Mouse (Mus musculus) retina, postnatal 1 day (tissue): ENCODE measurements at regions not wholly inside any gene's neighbourhood (a gene's known extent, or its start where the extent isn't known, plus 50 kb on each side); places are given as distances from the start of the nearest gene placed in this dataset.
A peak's percentile ranks its signal among the peaks of the same experiment; 100 is the strongest.

Experiments
- DNase-seq: peaks from one replicate; pipeline ENCODE4 v3.0.0-alpha.2; 2012

GRCm38 (mm10) chr6:64797600-64797999, 68.7 kb downstream of the Atoh1 start:
- DNase-seq = no peak

- peak; percentile 4 for DNase-seq
These were observed 69.9 kb downstream of the Atoh1 start for GRCm38 (mm10) chr6:64798804-64799203.

DNA sequence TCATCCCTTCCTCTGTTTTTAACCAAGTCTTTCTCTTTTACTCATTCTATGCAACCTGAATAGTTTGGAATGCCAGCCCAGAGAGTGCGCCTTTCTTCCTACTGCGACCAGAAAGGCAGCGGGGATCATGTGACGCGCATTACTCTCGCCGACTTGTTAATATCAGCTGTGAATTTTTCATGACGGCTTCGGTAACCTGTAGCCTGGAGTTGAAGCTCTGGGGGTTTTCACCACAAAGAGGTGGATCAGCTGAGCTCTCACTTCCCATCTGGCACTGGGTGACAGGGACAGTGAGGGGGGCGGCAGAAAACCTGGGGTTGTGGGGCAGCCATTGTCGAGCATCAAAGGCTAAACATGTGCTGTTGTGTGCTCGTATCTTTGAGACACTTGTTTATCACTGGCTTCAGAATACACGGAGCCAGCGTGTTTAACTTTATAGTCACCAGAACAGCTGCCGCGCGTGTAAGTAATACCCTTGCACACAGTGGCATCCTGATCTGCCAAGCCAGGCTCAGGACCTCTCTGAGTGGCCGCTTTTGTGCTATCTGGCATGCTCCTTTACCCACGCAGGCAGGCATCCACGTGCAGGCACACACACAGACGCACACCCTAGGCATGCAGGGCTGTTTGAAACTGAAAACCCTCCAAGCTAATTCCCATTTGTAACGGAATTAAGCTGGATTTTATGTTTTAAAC, 70.5 kb downstream of the Atoh1 start:
- DNase-seq = peak; percentile 65

DNA sequence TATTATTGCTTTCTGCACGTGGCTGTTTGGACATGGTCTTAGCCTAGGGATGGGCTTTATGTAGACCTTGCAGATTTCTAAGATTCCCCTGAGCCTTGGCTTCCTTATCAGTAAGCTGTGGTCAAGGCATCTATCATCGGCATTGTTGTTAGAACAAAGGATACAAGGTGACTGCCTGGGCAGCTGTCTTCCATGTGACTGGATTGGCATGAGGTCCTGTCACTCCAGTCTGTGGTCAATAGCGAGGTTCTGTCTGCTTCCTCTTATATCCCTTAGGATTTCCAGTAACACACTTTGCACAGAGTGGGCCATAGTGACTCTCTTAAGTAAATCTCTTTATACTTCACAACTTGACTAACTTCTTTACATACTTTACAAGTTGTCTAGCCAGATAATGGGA, 72.0 kb downstream of the Atoh1 start:
- DNase-seq = no peak

DNA sequence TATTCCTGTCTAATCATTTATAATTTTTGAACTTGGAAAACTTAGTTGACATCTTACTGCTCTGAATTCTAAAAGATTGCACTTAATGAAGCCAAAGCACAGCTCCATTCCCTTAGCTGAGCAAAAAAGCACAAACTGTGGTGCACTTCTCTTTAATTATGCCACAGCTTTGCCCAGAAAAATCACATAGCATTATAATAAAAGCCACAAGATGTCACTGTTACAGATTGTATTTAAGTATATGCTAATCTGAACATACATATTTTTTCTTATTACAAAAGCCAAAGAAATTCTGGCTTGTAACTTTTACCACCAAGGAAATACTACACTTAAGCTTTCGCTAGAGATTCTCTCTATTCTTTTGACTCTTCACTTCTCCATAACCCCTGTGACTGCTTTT, 86.2 kb downstream of the Atoh1 start:
- DNase-seq = no peak

- DNase-seq = peak; percentile 32
These were observed 120.2 kb downstream of the Atoh1 start for GRCm38 (mm10) chr6:64849097-64849648.

- DNase-seq = no peak
These were observed 134.0 kb downstream of the Atoh1 start for GRCm38 (mm10) chr6:64862901-64863300.

DNA sequence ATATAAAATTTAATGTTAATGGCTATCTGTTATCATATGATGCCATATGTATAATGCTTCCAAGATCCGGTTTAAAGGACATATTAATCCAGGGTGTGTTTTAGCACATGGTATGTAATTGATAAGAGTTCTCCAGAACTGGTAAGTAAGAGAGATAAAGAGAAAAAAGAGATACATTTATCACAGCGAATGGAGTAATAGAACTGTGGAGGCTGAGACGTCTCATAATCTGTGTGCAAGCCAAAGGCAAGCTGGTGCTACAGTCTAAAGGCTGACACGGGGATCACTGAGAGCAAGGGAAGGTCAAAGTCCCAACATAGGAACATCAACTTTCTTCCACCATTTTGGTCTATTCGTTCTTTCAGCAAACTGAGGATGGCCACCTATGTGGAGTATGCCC, 146.0 kb upstream of the Smarcad1 start:
- DNase-seq = no peak
